Mouse (Mus musculus) right cerebral cortex, adult 2 months (tissue): ENCODE measurements around the gene Enah.

ENCODE experiments used
- DNase-seq, 2 experiments: peaks; one replicate each; pipeline ENCODE4 v3.0.0; 2021 to 2022; ENCODE audit warnings: low spot score in 2 of 2

Enah gene

DNA sequence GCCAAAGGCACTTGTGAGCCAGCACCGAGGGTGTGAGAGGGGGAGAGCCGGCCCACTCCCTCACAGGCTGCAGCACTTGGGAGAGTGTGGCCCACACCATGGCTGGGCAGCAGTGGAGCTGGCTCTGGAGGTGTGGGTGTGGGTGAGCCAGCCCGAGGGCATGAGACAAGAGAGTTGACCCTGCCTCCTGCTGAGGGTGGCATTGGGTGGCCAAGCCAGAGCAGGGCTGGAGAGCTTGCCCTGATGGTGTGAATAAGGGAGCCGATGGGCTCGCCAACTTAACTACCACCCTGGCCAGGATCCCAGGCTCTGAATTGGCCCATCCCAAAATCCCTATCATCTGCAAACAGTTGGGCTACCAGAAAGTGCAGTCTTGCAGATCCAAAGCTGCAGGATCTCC is 141.4 kb downstream of the Enah start:
- DNase-seq: no peak

DNA sequence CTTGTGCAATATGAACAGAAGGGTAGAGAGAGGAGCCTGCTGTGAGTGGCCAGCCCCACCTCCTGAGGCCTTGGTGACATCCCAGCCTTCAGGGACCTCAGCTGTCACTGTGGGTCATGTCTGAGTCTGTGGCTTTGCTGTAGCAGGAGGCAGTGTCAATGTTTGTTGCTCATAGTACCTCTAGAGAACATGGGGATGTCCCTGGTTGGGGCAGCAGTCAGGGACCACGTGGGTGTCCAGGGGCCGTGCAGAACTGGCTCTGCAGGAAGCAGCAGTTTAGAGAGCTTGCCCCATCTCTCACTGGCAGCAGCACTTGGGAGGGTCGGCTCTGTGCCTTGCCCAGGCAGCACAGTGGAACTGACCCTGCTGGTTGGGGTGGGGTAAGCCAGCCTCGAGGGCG is 142.7 kb downstream of the Enah start:
- DNase-seq: no peak

DNA sequence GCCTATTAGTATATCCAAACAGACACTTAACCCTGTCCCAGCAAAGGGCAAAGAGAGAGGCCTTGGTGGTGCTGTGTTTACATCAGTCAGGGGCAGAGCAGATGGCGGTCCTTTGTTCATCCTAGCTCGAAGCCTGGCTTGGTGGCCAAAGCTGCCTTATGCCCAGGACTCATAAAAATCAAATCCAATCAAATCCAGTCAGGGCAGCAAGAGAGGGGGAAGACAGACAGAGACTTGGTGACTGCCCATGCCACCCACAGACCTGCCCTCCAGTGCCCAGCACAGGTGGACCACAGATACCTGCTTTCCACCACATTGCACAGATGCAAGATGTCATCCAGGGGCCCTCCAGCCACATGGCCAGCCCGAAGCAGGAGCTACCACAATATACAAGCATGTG is 143.1 kb downstream of the Enah start:
- DNase-seq: no peak

DNA sequence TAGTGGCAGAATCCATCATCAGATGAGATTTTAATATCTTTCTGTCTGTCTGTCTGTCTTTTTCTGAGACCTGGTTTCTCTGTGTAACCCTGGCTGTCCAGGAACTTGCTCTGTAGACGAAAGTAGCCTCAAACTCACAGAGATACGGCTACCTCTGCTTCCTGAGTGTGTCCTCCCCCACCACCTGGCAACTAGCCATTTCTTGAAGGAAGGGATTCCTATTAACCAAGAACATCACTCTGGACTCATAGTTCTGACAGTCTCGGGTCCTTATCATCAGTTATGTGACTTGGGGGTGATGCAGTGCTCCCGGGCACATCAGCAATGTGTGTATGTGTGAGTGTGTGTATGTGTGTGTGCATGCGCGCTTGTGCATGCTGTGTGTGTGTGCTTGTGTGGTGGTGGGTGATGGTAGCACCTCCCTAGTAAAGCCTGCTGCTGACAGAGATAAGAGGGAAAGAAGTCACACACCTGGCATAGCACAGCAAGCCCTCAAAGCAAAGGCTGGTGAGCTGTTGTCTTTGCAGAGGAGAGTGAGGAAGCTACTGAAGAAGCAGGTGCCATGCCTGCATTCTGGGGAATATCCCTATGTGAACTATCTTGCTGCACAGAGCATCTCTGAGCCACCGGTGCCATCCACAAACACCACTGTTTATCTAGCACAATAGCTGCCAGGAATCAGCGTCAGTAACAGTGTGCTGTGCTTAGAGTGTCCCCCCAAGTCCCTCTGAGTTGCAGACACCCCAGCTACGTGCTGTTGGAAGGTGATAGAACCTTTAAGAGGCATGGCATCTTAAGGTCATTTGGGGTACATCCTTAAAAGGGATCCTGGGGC is 146.5 kb downstream of the Enah start:
- DNase-seq: no peak

DNA sequence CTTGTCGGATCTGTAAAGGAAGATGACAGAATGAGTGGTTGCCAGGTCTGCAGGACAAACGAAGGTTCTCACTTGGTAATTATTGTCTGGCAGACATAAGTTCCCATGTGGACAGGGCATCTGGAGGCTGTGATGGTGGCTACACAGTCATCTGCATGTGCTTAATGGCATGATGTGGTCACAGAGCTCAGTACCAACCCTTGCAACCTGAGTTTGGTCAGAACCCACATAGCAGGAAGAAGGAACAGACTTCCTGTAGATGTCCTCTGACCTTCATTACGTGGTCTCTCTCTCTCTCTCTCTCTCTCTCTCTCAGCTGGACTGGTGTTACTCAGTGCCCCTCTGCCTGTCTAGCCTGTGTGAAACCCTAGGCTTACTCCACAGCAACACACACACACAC is 147.2 kb downstream of the Enah start:
- DNase-seq: no peak

DNA sequence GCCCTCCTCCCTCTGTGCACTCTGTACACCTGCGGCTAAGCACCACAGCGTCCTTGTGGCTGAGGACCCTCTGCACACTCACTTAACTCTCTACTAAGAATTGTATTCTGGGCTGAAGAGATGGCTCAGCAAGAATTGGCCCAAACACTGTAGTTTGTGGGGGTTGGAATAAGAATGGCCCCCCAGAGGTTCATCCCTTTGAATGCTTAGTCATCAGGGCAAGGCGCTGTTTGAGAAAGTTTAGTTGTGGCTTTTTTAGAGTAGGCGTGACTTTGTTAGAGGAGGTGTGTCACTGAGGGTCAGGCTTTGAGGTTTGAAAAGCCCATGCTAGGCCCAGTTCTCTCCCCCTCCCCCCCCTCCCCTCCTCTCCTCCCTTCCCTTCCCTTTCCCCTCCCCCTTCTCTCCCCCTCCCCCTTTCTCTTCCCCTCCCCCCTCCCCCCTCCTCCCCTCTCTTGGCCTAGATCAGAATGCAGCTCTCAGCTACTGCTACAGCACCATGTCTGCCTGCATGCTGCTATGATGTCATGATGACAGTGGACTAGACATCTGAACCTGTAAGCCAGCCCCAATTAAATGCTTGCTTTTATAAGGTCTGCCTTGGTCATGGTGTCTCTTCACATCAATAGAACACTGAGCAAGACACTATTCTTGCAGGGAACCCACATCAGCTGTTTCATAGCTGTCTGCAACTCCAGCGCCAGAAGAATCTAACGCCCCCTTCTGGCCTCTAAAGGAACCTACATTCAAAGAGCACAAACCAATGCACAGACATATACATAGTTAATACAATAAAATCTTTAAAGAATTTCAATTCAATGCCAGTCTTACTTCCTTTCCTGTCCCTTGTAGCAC is 153.1 kb downstream of the Enah start:
- DNase-seq: no peak

DNA sequence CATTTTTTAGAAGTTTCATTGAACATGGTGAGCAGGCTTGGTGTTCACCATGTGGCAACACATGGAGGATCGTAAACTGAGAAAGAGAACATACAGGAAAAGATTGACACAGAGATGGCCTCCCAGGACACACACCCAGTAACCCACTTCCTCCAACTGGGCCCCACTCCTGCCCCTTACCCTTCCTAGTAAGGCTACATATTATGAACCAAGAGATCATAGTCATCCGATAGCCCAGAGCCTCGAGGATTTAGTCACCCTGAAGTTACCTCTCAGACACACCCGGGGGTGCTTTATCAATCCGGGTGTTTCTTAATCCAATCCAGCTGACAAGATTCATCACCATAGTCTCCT is 153.9 kb downstream of the Enah start:
- no peak for DNase-seq

DNA sequence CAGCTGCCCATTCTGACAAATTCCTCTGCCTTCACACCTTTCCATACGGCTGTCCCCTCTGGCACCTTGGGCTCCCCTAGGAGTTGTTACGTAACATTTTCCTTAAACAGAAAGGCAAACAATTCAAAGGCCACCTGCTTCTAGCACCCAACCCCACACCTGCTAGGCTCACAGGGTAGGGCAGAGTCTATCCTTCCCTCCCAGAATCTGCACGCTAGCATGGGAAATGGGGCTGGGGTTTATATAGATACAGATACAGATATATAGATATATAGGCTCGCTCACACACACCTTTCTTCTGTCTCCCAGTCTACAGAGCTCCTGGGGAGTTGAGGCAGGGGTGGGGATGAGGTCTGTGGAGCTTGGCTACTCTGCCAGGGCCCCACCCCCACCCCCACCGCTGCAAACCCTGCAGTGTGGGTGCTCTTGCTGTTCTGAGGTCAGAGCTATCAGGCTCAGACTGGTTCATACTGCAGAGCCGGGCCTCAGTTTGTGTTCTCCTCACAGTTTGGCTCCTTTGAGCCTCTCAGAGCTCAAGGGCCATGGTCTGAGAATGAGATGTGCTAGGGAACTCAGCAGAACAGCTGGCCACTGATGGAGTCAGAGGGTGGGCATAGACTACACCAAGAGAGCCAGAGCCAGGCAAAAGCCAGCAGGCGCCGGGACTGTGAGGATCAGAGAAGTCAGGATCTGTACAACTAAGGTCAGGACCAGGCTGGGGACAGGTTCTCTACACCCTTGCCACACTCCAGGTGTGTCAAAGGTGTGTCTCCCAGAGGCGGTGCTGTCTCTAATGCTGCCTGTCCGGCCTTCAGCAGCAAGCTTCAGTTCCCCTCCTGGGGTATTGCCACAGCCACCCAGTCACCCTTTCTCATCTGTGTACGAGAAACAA is 154.6 kb downstream of the Enah start:
- DNase-seq: no peak

DNA sequence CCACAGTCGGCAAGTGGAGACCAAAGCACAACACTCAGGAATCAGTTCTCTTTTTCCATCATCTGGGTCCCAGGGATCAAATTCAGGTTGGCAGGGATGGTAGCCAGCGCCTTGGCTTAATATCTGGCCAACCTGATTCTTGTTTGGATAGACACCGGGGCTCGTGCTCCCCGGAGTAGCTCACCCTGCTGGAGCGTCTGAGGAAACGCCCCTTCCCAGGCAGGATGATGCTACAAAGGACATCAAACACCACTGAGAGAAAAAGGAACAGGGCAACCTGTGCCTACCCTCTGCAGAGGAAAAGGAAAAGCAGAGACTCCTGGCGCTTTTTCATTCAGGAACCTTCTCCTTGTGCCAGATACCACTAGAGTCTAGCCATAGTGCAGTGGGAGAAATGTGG is 156.4 kb downstream of the Enah start:
- DNase-seq: no peak

DNA sequence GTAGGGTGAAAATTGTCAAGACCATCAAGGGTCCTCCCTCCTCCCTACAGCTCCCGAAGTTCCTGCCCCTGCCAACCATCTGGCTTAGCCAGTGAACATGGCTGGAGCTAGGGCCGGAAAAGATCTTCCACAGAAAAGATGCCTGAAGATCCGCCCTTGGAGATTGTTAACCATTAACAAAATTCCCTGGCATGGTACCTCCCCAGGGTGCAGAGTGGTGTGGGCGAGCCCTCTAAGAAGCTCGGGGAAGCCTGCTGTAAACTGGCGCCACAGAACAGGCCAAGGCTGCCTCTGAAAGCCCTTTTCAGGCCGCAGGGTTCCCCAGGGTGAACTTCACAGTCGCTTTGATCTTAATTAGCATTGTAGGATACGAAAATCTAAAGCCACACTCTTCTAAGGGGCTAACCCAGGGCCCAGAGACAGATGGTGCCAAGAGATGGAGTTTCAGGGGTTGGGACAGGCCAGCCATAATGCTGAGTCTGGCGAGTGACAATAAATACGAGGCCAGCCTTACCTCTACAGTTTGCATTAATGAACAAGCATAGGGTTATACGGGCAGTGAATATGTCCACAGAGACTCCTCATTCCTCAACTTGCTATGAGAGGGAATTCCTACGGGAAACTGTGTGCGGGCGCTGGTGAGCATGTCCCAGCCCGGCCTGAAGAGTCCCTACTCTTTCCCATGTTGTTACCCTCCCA is 157.0 kb downstream of the Enah start:
- no peak for DNase-seq

DNA sequence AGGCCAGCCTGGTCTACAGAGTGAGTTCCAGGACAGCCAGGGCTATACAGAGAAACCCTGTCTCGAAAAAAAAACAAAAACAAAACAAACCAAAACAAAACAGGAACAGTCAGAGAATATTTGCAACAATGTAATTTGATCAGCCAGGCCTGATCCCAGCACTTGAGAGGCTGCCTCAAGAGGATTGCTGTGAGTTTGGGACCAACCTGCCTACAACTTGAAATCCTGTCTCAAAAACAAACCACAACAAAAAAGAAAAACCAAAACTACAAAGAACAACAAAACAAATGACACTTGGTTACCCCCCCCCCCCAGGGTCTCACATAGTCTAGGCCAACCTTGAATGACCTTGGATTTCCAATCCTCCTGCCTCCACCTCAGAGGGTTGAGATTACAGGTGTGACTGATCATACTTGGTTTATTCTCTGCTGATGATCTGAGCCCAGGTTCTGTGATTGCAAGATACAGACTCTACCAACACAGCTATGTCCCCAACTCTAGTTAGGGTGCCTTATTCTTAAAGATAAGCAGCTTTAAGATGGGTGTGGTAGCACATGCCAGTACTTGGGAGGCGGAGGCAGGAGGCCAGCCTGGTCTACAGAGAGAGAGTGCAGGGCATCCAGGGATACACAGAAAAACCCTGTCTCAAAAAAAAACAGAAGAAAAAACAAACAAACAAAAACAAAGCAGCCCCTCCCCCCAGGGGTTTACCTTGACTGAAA is 158.4 kb downstream of the Enah start:
- no peak for DNase-seq

DNA sequence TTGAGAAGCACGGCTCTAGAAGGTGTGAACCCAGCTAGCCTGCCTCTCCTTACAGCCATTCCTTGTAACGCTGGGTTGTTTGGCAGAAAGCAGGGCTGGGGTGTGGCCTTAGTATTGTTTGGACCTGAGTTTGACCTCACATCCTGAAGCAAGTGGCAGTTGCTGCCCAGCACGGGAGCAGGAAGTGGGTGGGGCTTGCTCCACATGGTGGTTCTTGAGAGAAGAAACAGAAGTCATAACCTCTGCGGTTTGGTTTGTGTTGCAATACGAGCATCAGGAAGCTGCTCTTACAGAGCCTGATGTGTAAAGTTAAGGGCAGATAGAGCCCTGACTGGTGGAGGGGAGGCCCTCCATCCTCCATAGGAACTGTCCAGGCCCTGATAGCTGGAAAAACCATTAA is 159.1 kb downstream of the Enah start:
- DNase-seq: no peak

DNA sequence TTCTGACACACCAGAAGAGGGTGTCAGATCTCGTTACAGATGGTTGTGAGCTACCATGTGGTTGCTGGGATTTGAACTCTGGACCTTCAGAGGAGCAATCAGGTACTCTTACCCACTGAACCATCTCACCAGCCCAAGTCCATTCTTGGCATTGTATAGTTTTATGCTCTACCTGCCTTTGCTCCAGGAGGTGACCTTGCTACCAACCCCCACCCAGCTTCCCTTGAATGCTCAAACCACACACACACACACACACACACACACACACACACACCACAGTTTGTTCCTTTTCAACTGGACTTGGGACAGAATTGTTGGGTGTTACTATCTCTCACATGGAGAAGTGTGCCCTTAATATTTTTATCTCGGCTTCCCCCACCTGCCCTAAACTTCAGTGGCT is 163.5 kb downstream of the Enah start:
- no peak for DNase-seq

DNA sequence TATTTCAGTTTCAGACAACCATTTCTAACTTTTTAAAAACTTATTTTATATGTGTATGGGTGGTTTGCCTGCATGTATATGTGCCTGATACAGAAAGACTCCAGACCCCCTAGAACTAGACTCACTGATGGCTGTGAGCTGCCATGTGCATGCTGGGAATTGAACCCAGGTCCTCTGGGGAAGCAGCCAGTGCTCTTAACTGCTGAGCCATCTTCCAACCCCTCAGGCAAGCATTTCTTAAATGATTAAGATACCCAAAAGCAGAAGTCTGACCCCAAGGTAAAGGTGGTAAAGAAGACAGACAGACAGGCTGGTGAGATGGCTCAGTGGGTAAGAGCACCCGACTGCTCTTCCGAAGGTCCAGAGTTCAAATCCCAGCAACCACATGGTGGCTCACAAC is 165.0 kb downstream of the Enah start:
- DNase-seq: no peak

DNA sequence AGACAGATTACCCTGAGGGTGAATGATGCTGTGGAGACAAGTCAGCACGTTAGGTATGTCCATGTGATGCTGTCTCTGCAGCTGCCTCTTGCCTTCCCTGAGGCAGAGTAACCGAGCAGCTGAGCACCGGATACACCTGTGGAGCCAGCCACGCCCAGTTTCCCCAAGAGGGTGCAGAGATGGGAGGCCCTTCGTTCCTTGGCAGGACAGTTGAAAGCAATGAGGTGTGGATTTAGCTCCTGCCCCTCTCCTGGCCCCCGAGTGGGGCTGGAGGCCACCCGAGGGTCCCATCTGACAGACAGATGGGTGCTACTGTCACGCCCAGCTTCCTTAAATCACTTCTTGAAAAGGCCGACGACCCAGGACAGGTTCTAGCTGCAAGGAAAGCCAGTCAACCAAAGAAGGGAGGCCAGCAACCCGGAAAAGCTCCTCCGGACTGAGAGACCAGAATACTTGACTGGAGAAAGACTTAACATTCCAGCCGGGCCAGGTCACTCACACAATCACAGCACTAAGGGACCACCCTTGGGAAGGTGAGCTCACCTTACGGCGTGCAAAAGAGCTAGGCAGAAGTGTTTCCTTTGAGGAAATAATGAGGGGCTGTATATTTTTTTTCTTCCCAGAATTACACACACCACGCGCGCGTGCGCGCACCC is 166.6 kb downstream of the Enah start:
- no peak for DNase-seq

DNA sequence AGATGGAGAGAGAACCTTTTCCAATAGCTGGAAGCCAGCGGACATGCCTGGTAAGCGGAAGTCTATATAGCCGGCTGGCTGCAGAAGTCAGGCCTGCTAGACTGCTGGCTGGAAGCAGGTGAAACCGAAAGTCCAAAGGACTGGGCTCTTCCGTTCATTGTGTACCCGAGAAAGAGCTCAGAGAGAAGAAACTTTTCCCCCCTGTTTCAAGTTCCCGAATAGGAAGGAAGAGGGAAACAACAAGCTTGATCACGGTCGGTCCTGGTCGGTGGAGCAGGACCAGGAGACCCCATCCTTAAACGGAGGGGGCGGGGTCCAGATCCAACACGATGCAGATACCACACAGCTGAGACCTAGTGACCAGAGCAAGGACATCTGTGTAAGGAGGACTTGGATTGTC is 167.3 kb downstream of the Enah start:
- DNase-seq: no peak

DNA sequence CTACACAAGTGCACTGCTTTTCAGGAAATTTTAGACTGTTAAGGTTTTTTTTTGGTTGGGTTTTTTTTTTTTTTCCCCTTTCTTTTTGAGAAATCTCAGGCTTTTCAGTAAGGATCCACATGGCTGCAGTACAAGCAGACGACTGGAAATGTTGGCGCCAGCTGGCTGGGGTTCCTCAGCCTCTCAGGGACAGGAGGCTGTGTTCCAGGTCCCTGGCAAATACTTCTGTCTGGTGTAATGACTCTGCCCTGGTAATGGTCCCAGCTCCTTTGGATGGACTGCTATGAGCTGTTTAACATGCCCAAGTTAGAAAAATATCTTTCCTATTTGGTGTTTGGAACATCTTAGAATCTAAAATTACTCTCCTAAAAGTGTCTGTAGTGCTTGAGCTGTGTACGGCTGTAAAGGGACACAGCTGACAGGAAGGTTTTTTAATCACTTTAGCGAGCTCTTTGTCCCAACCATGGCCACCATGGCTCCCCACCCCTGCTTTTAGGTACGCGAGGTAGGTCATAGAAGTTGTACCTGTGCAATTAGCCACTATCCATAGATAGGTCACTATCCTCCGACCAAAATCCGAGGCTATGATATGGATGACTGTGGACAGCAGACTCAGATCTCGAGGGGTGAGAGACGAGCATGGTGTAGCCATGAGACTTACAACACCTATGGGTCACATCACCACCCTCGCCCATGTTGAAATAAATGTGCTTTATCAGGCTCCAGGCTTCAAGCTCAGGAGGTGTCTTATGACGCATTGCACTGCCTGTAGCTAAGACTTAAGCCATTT is 168.1 kb downstream of the Enah start:
- DNase-seq: peak in 1 of 2 experiments; percentile 40

DNA sequence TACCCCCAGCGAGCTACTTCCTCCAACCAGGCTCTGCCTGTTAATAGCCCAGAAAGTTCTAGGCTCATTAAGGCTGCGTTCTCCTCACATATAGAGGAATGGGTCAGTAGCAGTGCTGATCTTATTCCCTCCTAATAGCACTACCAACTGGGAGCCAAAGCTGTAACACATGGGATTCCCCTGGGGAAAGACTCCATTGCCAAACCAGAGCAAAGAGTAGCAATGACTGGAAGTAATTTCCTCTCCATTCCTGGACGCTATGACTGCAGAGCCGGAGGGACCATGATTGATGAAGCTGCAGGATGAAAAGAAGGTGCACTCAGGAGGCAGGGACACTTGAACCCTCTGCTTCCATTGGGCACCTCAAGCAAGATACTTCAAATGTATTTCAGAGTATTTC is 169.3 kb downstream of the Enah start:
- DNase-seq: no peak

DNA sequence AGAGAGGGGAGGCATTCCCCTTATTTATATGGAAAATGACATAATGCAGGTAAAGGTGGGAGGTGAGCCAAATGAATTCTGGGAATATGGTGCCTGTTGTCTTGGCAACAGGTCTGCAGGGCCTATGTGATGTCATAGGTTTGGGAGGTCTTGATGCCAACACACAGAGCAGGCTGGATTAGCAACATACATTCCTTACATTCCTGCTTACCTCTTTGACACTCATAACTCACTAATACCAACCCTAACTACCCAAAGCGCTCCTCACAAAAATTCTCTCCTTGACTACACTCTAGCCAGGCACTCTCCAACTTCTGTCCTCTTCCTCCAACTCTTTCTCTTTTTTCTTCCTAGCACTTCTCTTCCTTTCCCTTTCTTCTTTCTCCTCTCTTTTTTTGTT is 171.6 kb downstream of the Enah start:
- no peak for DNase-seq

DNA sequence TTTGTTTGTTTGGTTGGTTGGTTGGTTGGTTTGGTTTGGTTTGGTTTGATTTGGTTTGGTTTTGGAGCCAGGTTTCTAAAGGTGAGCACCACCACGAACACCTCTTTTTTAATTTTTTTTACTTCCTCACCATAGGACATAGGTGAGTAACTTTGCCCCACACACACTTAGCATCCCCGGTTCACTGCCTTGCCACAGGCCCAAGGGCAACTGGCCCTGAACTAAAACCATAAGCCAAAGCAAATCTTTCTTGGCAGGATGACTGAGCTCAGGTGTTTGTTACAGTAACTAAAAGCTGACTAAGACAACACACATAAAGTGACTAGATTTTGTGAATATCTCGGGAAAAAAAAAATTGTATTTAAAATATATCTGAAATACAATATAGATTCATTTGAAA is 172.4 kb downstream of the Enah start:
- DNase-seq: no peak
